Mouse (Mus musculus): ENCODE results near the gene Blvrb.

Blvrb gene

GRCm38 (mm10) chr7:27449256-27449862 lies 1.6 kb downstream of the Blvrb start:
- peak; percentile 80 for DNase-seq

- DNase-seq: no peak
Observed at GRCm38 (mm10) chr7:27451359-27451758, 3.6 kb downstream of the Blvrb start.

GRCm38 (mm10) chr7:27452206-27452770 lies 4.5 kb downstream of the Blvrb start:
- DNase-seq: peak; percentile 47

GRCm38 (mm10) chr7:27454461-27455121 lies 6.8 kb downstream of the Blvrb start:
- peak; percentile 57 for DNase-seq

GRCm38 (mm10) chr7:27455273-27455672 lies 7.5 kb downstream of the Blvrb start:
- no peak for DNase-seq

GRCm38 (mm10) chr7:27458614-27459013 lies 10.8 kb downstream of the Blvrb start:
- DNase-seq: no peak

- DNase-seq: no peak
Observed at GRCm38 (mm10) chr7:27459640-27460039, 11.9 kb downstream of the Blvrb start.

- DNase-seq: no peak
Observed at GRCm38 (mm10) chr7:27460477-27460876, 12.7 kb downstream of the Blvrb start.

- DNase-seq: no peak
Observed at GRCm38 (mm10) chr7:27467648-27468047, 19.9 kb downstream of the Blvrb start.

- DNase-seq: peak; percentile 67
Observed at GRCm38 (mm10) chr7:27471390-27472120, 23.8 kb downstream of the Blvrb start.

GRCm38 (mm10) chr7:27472596-27472995 lies 24.8 kb downstream of the Blvrb start:
- peak; percentile 29 for DNase-seq

GRCm38 (mm10) chr7:27473156-27473834 lies 25.5 kb downstream of the Blvrb start, which contains the start of gene Sertad3:
TSS of gene Sertad3 (plus strand) at chr7:27473768.
- DNase-seq: peak; percentile 100

- no peak for DNase-seq
Observed at GRCm38 (mm10) chr7:27473835-27474489, 26.2 kb downstream of the Blvrb start.

GRCm38 (mm10) chr7:27474490-27474954 lies 26.7 kb downstream of the Blvrb start:
- peak; percentile 99 for DNase-seq

GRCm38 (mm10) chr7:27475596-27475995 lies 27.8 kb downstream of the Blvrb start:
- DNase-seq: peak; percentile 32

GRCm38 (mm10) chr7:27476098-27476635 lies 28.4 kb downstream of the Blvrb start:
- peak; percentile 75 for DNase-seq

GRCm38 (mm10) chr7:27478561-27478960 lies 30.8 kb downstream of the Blvrb start:
- no peak for DNase-seq

GRCm38 (mm10) chr7:27479750-27480149 lies 32.0 kb downstream of the Blvrb start:
- peak; percentile 87 for DNase-seq

- peak; percentile 66 for DNase-seq
Observed at GRCm38 (mm10) chr7:27480506-27480905, 32.7 kb downstream of the Blvrb start.

- peak; percentile 41 for DNase-seq
Observed at GRCm38 (mm10) chr7:27480927-27481626, 33.3 kb downstream of the Blvrb start.

GRCm38 (mm10) chr7:27481627-27481969 lies 33.8 kb downstream of the Blvrb start:
- DNase-seq: peak; percentile 95

Data from kidney, adult 9 months (tissue).